Mouse (Mus musculus): ENCODE results near the gene Cyp2u1. TPM values are rescaled to one million over a fixed set of nuclear protein-coding genes. Genes with fewer than 3 reads are reported as not detected.

Gene Cyp2u1
- polyA plus RNA-seq, 1 experiment from 2014 or later, result 0.40 TPM

DNA sequence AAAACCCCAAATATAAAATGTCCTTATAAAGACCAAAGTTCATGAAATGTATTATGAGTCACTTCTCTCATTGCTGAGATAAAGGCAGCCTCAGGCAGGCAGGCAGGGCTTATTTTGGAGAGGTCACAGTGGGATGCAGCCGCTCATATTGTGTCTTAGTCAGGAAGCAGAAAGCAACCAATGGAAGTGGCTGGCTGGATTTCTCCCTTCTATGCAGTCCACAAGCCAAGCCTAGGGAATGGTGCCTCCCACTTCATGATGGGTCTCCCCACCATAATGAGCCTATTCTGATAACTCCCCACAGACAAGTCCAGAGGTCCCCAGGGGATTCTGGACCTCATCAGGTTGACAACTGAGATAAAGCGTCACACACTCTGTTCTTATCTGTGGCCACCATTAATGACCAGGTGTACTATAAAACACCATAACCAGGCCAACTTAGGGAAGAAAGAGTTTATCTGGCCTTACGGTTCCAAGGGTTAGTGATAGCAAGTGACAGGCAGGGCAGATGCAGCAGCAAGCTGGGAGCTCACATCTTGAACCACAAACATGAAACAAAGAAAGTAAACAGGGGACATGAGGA, 47.5 kb downstream of the Cyp2u1 start:
- Histone ChIP-seq H3K4me3 (replicated peaks) (no peak overlapping the region), H3K36me3 (peaks cover 20% of the 10 kb centered on the region), H3K9me3 (replicated peaks) (peaks cover 4% of the 10 kb centered on the region; the same call in 1 of the 2 replicates), H3K4me2 (no peak overlapping the region), H3K4me1 (replicated peaks) (peaks cover 4% of the 10 kb centered on the region; the same call in 1 of the 2 replicates), H3K9ac (no peak overlapping the region), H3K27ac (no peak overlapping the region), H3K27me3 (no peaks in the 10 kb centered on the region)
- 62% methylated on average over 3 of the region's 3 CpGs for WGBS (ENCODE audit: insufficient replicate concordance)
- ATAC-seq (ENCODE audit: low read depth), result no peak
- DNase-seq, result no peak

DNA sequence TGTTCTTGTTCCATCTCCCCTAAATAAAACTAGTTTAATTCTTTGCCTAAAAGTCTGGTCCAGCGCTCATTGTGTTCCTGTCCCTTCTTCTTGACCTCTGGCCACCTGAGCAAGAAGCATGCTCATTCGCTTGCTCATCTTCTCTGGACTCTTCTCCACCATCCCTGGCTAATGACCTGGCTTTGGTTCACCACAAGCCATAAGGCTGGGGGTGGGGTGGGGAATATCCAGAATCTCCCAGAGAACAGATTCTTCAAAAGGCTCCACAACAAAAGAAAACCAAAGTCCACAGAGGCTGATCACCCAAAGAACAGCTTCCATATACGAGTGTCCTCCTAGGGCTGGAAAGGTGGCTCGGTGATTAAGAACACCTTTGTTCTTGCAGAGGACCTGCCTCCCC, 48.0 kb downstream of the Cyp2u1 start:
- DNase-seq, result no peak
- H3K36me3 ChIP-seq, result peaks cover 21% of the 10 kb centered on the region
- H3K9ac ChIP-seq, result no peak overlapping the region
- no peak overlapping the region for H3K4me3 ChIP-seq (replicated peaks)
- no peak overlapping the region for H3K4me2 ChIP-seq
- H3K9me3 ChIP-seq (replicated peaks), result peaks cover 4% of the 10 kb centered on the region; the same call in 1 of the 2 replicates
- peaks cover 7% of the 10 kb centered on the region; the same call in 1 of the 2 replicates for H3K4me1 ChIP-seq (replicated peaks)
- no peak for ATAC-seq (ENCODE audit: low read depth)
- H3K27ac ChIP-seq, result no peak overlapping the region
- H3K27me3 ChIP-seq, result no peaks in the 10 kb centered on the region
- WGBS (ENCODE audit: insufficient replicate concordance), result 84% methylated on average over 4 of the region's 4 CpGs

GRCm38 (mm10) chr3:131251601-131252000, 51.4 kb downstream of the Cyp2u1 start:
- ATAC-seq (ENCODE audit: low read depth), result no peak
- Histone ChIP-seq H3K4me1 (replicated peaks) (0 out of 2 replicates have a peak, but pooled peaks cover 3% of the 10 kb centered on the region), H3K9ac (no peak overlapping the region), H3K27ac (no peak overlapping the region), H3K9me3 (replicated peaks) (peaks cover 4% of the 10 kb centered on the region; the same call in 1 of the 2 replicates), H3K4me3 (replicated peaks) (no peak overlapping the region), H3K4me2 (no peak overlapping the region), H3K27me3 (no peaks in the 10 kb centered on the region), H3K36me3 (peaks cover 29% of the 10 kb centered on the region)
- DNase-seq, result no peak
- 79% methylated on average over 7 of the region's 7 CpGs for WGBS (ENCODE audit: insufficient replicate concordance)

GRCm38 (mm10) chr3:131250978-131251377, 52.0 kb downstream of the Cyp2u1 start:
- DNase-seq (no peak), ATAC-seq (ENCODE audit: low read depth) (no peak)
- Histone ChIP-seq H3K9me3 (replicated peaks) (peaks cover 4% of the 10 kb centered on the region; the same call in 1 of the 2 replicates), H3K36me3 (peaks cover 35% of the 10 kb centered on the region), H3K4me3 (replicated peaks) (no peak overlapping the region), H3K4me2 (no peak overlapping the region), H3K27me3 (no peaks in the 10 kb centered on the region), H3K27ac (no peak overlapping the region), H3K9ac (no peak overlapping the region), H3K4me1 (replicated peaks) (0 out of 2 replicates have a peak, but pooled peaks cover 3% of the 10 kb centered on the region)
- WGBS (ENCODE audit: insufficient replicate concordance), result 77% methylated on average over 13 of the region's 13 CpGs

- Histone ChIP-seq H3K27ac (no peak overlapping the region), H3K4me2 (no peak overlapping the region), H3K9me3 (replicated peaks) (peaks cover 4% of the 10 kb centered on the region; the same call in 1 of the 2 replicates), H3K4me1 (replicated peaks) (0 out of 2 replicates have a peak, but pooled peaks cover 3% of the 10 kb centered on the region), H3K9ac (no peak overlapping the region), H3K36me3 (peaks cover 35% of the 10 kb centered on the region), H3K4me3 (replicated peaks) (no peak overlapping the region), H3K27me3 (no peaks in the 10 kb centered on the region)
- ATAC-seq (ENCODE audit: low read depth), result no peak
- no peak for DNase-seq
- 46% methylated on average over 2 of the region's 2 CpGs for WGBS (ENCODE audit: insufficient replicate concordance)
Observed at GRCm38 (mm10) chr3:131250283-131250682, 52.7 kb downstream of the Cyp2u1 start.

DNA sequence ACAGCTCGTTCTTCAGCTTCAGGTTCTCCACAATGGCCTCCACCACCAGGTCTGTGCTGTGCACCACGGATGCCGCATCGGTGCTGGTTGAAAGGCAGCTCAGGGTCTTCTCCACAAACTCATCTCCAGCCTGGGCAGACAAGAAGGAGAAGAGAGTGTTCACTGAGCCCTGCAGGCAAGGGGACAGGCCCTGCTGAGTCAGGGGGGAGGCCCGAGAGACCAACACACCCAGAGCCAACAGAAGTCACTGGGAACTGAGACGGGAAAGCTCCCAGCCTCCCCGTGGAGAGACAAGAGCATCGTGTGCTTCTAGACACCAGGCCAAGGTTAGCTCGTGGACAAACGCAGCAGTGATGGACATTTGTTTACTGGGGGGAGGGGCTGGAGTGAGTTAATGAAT, 54.6 kb downstream of the Cyp2u1 start:
- no peaks in the 10 kb centered on the region for H3K27me3 ChIP-seq
- no peak overlapping the region for H3K27ac ChIP-seq
- no peak overlapping the region for H3K9ac ChIP-seq
- H3K36me3 ChIP-seq, result 0 out of 2 replicates have a peak, but pooled peaks cover 24% of the 10 kb centered on the region
- no peak for DNase-seq
- 71% methylated on average over 10 of the region's 10 CpGs for WGBS (ENCODE audit: insufficient replicate concordance)
- no peak overlapping the region for H3K4me2 ChIP-seq
- H3K4me3 ChIP-seq (replicated peaks), result no peak overlapping the region
- no peak for ATAC-seq (ENCODE audit: low read depth)
- H3K9me3 ChIP-seq (replicated peaks), result no peaks in the 10 kb centered on the region
- H3K4me1 ChIP-seq (replicated peaks), result 0 out of 2 replicates have a peak, but pooled peaks cover 3% of the 10 kb centered on the region

GRCm38 (mm10) chr3:131247851-131248250, 55.2 kb downstream of the Cyp2u1 start:
- no peaks in the 10 kb centered on the region for H3K9me3 ChIP-seq (replicated peaks)
- no peak overlapping the region for H3K27ac ChIP-seq
- ATAC-seq (ENCODE audit: low read depth), result no peak
- H3K9ac ChIP-seq, result no peak overlapping the region
- H3K4me1 ChIP-seq (replicated peaks), result 0 out of 2 replicates have a peak, but pooled peaks cover 3% of the 10 kb centered on the region
- no peaks in the 10 kb centered on the region for H3K27me3 ChIP-seq
- no peak overlapping the region for H3K4me2 ChIP-seq
- WGBS (ENCODE audit: insufficient replicate concordance), result 63% methylated on average over 5 of the region's 5 CpGs
- DNase-seq, result no peak
- H3K4me3 ChIP-seq (replicated peaks), result no peak overlapping the region
- H3K36me3 ChIP-seq, result peaks cover 27% of the 10 kb centered on the region; the same call in 1 of the 2 replicates

- Histone ChIP-seq H3K36me3 (peaks cover 27% of the 10 kb centered on the region; the same call in 1 of the 2 replicates), H3K4me3 (replicated peaks) (no peak overlapping the region), H3K27ac (no peak overlapping the region), H3K9ac (no peak overlapping the region), H3K4me2 (no peak overlapping the region), H3K4me1 (replicated peaks) (0 out of 2 replicates have a peak, but pooled peaks cover 3% of the 10 kb centered on the region), H3K27me3 (no peaks in the 10 kb centered on the region), H3K9me3 (replicated peaks) (no peaks in the 10 kb centered on the region)
- DNase-seq (no peak), ATAC-seq (ENCODE audit: low read depth) (no peak)
- WGBS (ENCODE audit: insufficient replicate concordance), result 71% methylated on average over 6 of the region's 6 CpGs
Observed at GRCm38 (mm10) chr3:131247447-131247846, 55.6 kb downstream of the Cyp2u1 start.

- 81% methylated on average over 8 of the region's 8 CpGs for WGBS (ENCODE audit: insufficient replicate concordance)
- no peak overlapping the region for H3K27ac ChIP-seq
- peaks cover 32% of the 10 kb centered on the region; the same call in 1 of the 2 replicates for H3K36me3 ChIP-seq
Observed at GRCm38 (mm10) chr3:131246579-131247046, 56.4 kb downstream of the Cyp2u1 start.

GRCm38 (mm10) chr3:131245766-131246578, 57.1 kb downstream of the Cyp2u1 start:
- peaks cover 32% of the 10 kb centered on the region; the same call in 1 of the 2 replicates for H3K36me3 ChIP-seq
- H3K4me3 ChIP-seq (replicated peaks), result no peak overlapping the region
- H3K27ac ChIP-seq, result no peak overlapping the region
- 50% methylated on average over 11 of the region's 11 CpGs for WGBS (ENCODE audit: insufficient replicate concordance)
- no peak overlapping the region for H3K9ac ChIP-seq
- no peak overlapping the region for H3K4me2 ChIP-seq
- peak; percentile 51; the same call in 1 of the 2 replicates for ATAC-seq (ENCODE audit: low read depth)
- H3K27me3 ChIP-seq, result no peaks in the 10 kb centered on the region
- peak; percentile 23 for DNase-seq
- 0 out of 2 replicates have a peak, but pooled peaks cover 3% of the 10 kb centered on the region for H3K4me1 ChIP-seq (replicated peaks)
- no peaks in the 10 kb centered on the region for H3K9me3 ChIP-seq (replicated peaks)

More at GRCm38 (mm10) chr3:131246579-131247046, 56.4 kb downstream of the Cyp2u1 start:
- Histone ChIP-seq H3K27me3 (no peaks in the 10 kb centered on the region), H3K9ac (no peak overlapping the region), H3K4me2 (no peak overlapping the region), H3K9me3 (replicated peaks) (no peaks in the 10 kb centered on the region), H3K4me1 (replicated peaks) (0 out of 2 replicates have a peak, but pooled peaks cover 3% of the 10 kb centered on the region), H3K4me3 (replicated peaks) (no peak overlapping the region)
- no peak for ATAC-seq (ENCODE audit: low read depth)
- no peak for DNase-seq
